Mouse (Mus musculus): ENCODE measurements around the gene Ldhd. TPM values are rescaled to one million over a fixed set of nuclear protein-coding genes. Genes with fewer than 3 reads are reported as not detected.

The Ldhd gene
- under 1 TPM; 0.02 to 0.26 TPM for polyA plus RNA-seq (2012; fragmentation: generic; extraction: Trizol)

DNA sequence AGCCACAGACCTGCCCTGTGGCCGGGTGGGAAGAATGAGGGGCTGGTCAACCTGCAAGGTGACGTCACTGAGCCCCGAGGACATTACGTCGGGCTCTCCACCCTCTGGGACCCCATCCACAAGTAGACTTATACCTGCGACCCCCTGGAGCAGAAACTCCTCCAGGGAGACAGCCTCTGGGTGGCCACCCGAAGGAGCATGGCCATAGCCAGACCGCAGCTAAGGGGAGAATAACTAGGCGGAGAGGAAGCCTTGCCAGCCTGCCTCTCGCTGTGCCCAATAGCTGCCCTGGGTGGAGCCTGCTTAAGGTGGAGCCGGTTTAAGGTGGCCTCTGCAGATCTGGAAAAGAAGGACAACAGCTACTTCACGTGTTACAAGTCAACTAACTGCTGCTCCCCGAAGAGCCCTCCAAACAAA, at the start of gene Ldhd:
Gene Ldhd (minus strand): TSS at position 270 of the 417 bp plus-strand sequence.

DNA sequence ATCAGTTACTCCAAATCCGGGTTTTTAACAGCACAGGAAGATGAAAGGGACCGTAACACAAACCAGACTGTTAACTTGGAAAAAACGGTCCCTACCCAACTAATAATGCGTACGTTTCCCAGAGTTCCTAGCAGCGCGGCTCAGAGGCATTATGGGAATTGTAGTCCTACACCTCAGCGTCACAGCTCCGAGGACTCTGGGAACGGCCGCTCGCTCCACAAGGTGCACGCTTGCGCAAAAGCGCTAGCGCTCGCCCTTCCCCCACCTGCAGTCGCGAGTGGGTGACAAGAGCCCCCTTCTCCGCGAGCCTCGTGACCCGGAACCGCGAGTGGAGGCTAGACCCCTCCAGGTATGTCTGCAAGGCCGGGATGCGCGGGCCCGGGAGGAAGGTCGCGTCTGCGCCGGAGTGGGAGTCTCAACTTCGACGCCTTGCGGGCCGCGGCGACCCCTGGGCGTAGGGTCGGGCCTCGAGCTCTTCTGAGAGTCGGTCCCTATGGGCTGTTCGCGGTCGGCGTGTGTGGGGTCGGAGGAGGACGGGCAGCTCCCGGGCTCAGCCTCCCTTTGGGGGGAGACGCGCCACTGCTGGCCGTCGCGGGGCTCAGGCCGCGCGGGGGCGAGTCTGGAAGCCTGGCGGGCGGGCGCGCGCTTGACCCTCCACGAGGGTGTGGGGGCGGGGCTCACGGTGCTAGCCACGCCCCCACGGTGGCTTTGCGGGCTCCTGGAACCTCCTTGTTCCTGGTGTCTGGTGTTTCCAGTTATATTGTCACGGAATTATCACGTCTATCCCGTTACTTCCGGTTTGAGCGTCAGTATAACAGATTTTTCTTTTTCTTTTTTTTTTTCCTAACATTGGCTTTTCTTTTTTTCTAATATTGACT, 13.3 kb upstream of the Ldhd start, which contains the start of gene Zfp1:
Gene Zfp1 (plus strand): TSS at position 138 of the 878 bp plus-strand sequence.

Other genes starting within 250 kb of the Ldhd start
- under 1 TPM in 1 of 2 experiments, not detected in 1; 0.04 TPM for gene Fa2h, start 236.6 kb downstream of the Ldhd start, polyA plus RNA-seq (2012; fragmentation: generic; extraction: Trizol)
- gene Wdr59, start 108.3 kb downstream of the Ldhd start, polyA plus RNA-seq (2012; fragmentation: generic; extraction: Trizol), result 1 to 10 TPM; 2.0 to 6.7 TPM
- 10 to 100 TPM; 31.6 to 39.4 TPM for gene Znrf1, start 94.3 kb downstream of the Ldhd start, polyA plus RNA-seq (2012; fragmentation: generic; extraction: Trizol)
- gene Zfp1, start 13.0 kb upstream of the Ldhd start, polyA plus RNA-seq (2012; fragmentation: generic; extraction: Trizol), result 1 to 10 TPM in 1 of 2 experiments, under 1 TPM in 1; 0.99 to 8.0 TPM
- gene Ctrb1, start 60.6 kb upstream of the Ldhd start, polyA plus RNA-seq (2012; fragmentation: generic; extraction: Trizol), result under 1 TPM in 1 of 2 experiments, not detected in 1; 0.07 TPM
- 10 to 100 TPM; 41.6 to 58.1 TPM for gene Bcar1, start 113.4 kb upstream of the Ldhd start, polyA plus RNA-seq (2012; fragmentation: generic; extraction: Trizol)
- gene Cfdp1, start 223.9 kb upstream of the Ldhd start, polyA plus RNA-seq (2012; fragmentation: generic; extraction: Trizol), result 10 to 100 TPM in 1 of 2 experiments, 1 to 10 TPM in 1; 8.8 to 68.7 TPM
- 1 to 10 TPM in 1 of 2 experiments, under 1 TPM in 1; 0.23 to 1.2 TPM for gene Tmem170, start 246.4 kb upstream of the Ldhd start, polyA plus RNA-seq (2012; fragmentation: generic; extraction: Trizol)

All from C3H10T1/2 (cell line).